Comparison of ENCODE assay signal across 8 mouse cellular contexts in the genomic region with DNA sequence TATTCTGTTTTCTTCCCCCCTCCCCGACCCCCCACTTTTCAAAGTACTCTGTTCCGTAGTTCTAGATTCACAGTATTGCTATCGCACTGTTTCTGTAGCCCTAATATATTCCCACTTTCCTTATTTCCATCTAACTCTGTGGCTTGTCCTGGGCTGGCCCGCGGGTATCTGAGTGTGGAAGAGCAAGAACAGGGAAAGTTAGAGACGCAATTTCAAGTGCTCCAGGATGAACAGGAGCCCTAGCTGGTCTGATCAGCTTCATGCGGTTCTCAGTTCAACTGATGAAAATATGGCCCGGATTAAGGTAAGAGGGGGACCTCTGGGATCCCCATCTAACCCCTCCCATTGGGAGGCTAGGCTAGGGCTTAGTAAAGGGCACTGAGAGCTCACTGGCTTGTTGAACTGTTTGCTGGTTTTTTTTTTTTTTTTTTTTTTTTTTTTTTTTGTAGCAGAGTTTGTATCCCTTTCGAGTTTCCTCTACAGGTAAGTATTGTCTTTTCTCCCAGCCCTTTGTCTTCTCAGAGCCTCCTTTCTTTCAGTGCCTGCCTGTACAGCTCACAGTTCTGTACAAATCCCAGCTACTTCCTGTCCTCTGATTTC. TPM values are rescaled to one million over a fixed set of nuclear protein-coding genes. Genes with fewer than 3 reads are reported as not detected.
DNase-seq lines count a peak whose midpoint lies in the region; ATAC-seq and TF ChIP-seq lines count a peak whose summit lies in the region.

No protein-coding gene starts in this region.

- H3K27me3 ChIP-seq in thymus, adult 2 months (ENCODE audit: control insufficient read depth, insufficient read depth, low read length): no peaks in the 10 kb centered on the region
- H3K27me3 ChIP-seq in limb, embryonic 11.5 days (ENCODE audit: control insufficient read depth, insufficient read depth, low read length): no peaks in the 10 kb centered on the region
- no peaks in the 10 kb centered on the region for H3K27me3 ChIP-seq in neural tube, embryonic 14.5 days (ENCODE audit: control insufficient read depth, insufficient read depth, low read length)

- H3K4me1 ChIP-seq in thymus, adult 2 months (replicated peaks; ENCODE audit: control insufficient read depth, insufficient read depth, low read length): 0 out of 2 replicates have a peak, but pooled peaks cover 5% of the 10 kb centered on the region
- H3K4me1 ChIP-seq in limb, embryonic 11.5 days (ENCODE audit: control insufficient read depth, insufficient read depth, low read length): peaks cover 4% of the 10 kb centered on the region; the same call in 1 of the 2 replicates
- H3K4me1 ChIP-seq in neural tube, embryonic 14.5 days (ENCODE audit: control insufficient read depth, insufficient read depth, low read length): peaks cover 7% of the 10 kb centered on the region; the same call in 1 of the 2 replicates

- peak; percentile 11; the same call in 1 of the 2 replicates for ATAC-seq in limb, embryonic 11.5 days (ENCODE audit: insufficient number of reproducible peaks, low FRiP score, low TSS enrichment, low read depth)
- peak; percentile 16; the same call in 1 of the 2 replicates for ATAC-seq in neural tube, embryonic 14.5 days (ENCODE audit: low read depth)

- no peaks in the 10 kb centered on the region for H3K36me3 ChIP-seq in thymus, adult 2 months (ENCODE audit: control insufficient read depth, insufficient read depth, low read length)
- H3K36me3 ChIP-seq in limb, embryonic 11.5 days (ENCODE audit: control insufficient read depth, insufficient read depth, low read length): no peaks in the 10 kb centered on the region; the same call in 1 of the 2 replicates
- H3K36me3 ChIP-seq in neural tube, embryonic 14.5 days (ENCODE audit: control insufficient read depth, insufficient read depth, low read length): no peaks in the 10 kb centered on the region

- whole genome bisulfite sequencing in thymus, adult 2 months: 2% methylated on average over 9 of the region's 9 CpGs
- WGBS in limb, embryonic 11.5 days: 4% methylated on average over 9 of the region's 9 CpGs
- 6% methylated on average over 9 of the region's 9 CpGs for WGBS in neural tube, embryonic 14.5 days

- H3K4me2 ChIP-seq in limb, embryonic 11.5 days (ENCODE audit: low read depth, severe bottlenecking): peak overlapping the region; percentile 65
- H3K4me2 ChIP-seq in neural tube, embryonic 14.5 days (ENCODE audit: low read depth, low read length): peak overlapping the region; percentile 73

- no peak overlapping the region for H3K27ac ChIP-seq in thymus, adult 2 months (ENCODE audit: control insufficient read depth, insufficient read depth, low read length)
- H3K27ac ChIP-seq in limb, embryonic 11.5 days (replicated peaks; ENCODE audit: low read depth, low read length): no peak overlapping the region
- no peak overlapping the region for H3K27ac ChIP-seq in neural tube, embryonic 14.5 days (ENCODE audit: low read depth, low read length)

- no peak for TF ChIP-seq CTCF in thymus, adult 2 months (IDR thresholded peaks at IDR 0.05; ENCODE audit: borderline replicate concordance, control insufficient read depth, extremely low read depth, insufficient read depth, low read length, poor library complexity)

- peak overlapping the region; percentile 58; the same call in 1 of the 2 replicates for H3K9ac ChIP-seq in limb, embryonic 11.5 days (ENCODE audit: low read length)
- peak overlapping the region; percentile 34; the same call in 1 of the 2 replicates for H3K9ac ChIP-seq in neural tube, embryonic 14.5 days (replicated peaks; ENCODE audit: low read depth, low read length)

- H3K9me3 ChIP-seq in limb, embryonic 11.5 days (ENCODE audit: control insufficient read depth, low read length): no peaks in the 10 kb centered on the region
- no peaks in the 10 kb centered on the region for H3K9me3 ChIP-seq in neural tube, embryonic 14.5 days (ENCODE audit: control insufficient read depth, low read length)

- no peak for TF ChIP-seq POLR2A in thymus, adult 2 months (IDR thresholded peaks at IDR 0.05; ENCODE audit: control insufficient read depth, extremely low read depth, insufficient read depth, low read length, poor library complexity)

- H3K4me3 ChIP-seq in thymus, adult 2 months (ENCODE audit: control insufficient read depth, insufficient read depth, low read length): peak overlapping the region; percentile 36
- peak overlapping the region; percentile 37 for H3K4me3 ChIP-seq in limb, embryonic 11.5 days (ENCODE audit: low read depth, low read length)
- peak overlapping the region; percentile 47 for H3K4me3 ChIP-seq in neural tube, embryonic 14.5 days (ENCODE audit: low read depth, low read length)

- peak; percentile 48 for DNase-seq in cerebellum, adult 9-11 months
- DNase-seq in cerebellum, postnatal 25 days: no peak
- peak; percentile 12 for DNase-seq in thymus, adult 2 months
- no peak for DNase-seq in thymus, postnatal 25 days
- peak; percentile 27 for DNase-seq in limb, embryonic 11.5 days (ENCODE audit: low spot score)
- DNase-seq in urinary bladder, postnatal 14 days (ENCODE audit: low spot score): no peak
- DNase-seq in adrenal gland, postnatal 4 days (ENCODE audit: low spot score in 2 of 2): no peak

RNA-seq across cellular contexts. Expression of a gene that starts 0.6 kb away (rescaled TPM):
- polyA plus RNA-seq in thymus, adult 2 months (2012; rRNA removed): 46.0 and 48.2 TPM in 2 replicates
- 34.4 and 36.4 TPM in 2 replicates for polyA plus RNA-seq in limb, embryonic 11.5 days (2014; fragmentation: Nextera tagmentation; extraction: Ambion mirVana)
- polyA plus RNA-seq in neural tube, embryonic 14.5 days (2014; fragmentation: Nextera tagmentation; extraction: Ambion mirVana): 8.4 and 9.0 TPM in 2 replicates
- 10 to 100 TPM; 22.3 to 22.6 TPM for total RNA-seq in adrenal gland, postnatal 4 days (2021)

RNA-seq across cellular contexts. Expression of a gene that starts 0.7 kb away (rescaled TPM):
- polyA plus RNA-seq in thymus, adult 2 months (2012; rRNA removed): 10.5 and 10.8 TPM in 2 replicates
- 24.0 and 27.7 TPM in 2 replicates for polyA plus RNA-seq in limb, embryonic 11.5 days (2014; fragmentation: Nextera tagmentation; extraction: Ambion mirVana)
- 16.1 and 18.6 TPM in 2 replicates for polyA plus RNA-seq in neural tube, embryonic 14.5 days (2014; fragmentation: Nextera tagmentation; extraction: Ambion mirVana)
- 10 to 100 TPM; 26.7 to 27.1 TPM for total RNA-seq in adrenal gland, postnatal 4 days (2021)

RNA-seq across cellular contexts. Expression of a gene that starts 11.9 kb away (rescaled TPM):
- 4.4 and 5.0 TPM in 2 replicates for polyA plus RNA-seq in thymus, adult 2 months (2012; rRNA removed)
- polyA plus RNA-seq in limb, embryonic 11.5 days (2014; fragmentation: Nextera tagmentation; extraction: Ambion mirVana): 12.3 and 12.5 TPM in 2 replicates
- 2.8 and 3.7 TPM in 2 replicates for polyA plus RNA-seq in neural tube, embryonic 14.5 days (2014; fragmentation: Nextera tagmentation; extraction: Ambion mirVana)
- 1 to 10 TPM; 7.0 to 7.4 TPM for total RNA-seq in adrenal gland, postnatal 4 days (2021)

RNA-seq across cellular contexts. Expression of a gene that starts 23.5 kb away (rescaled TPM):
- 61.8 and 99.5 TPM in 2 replicates for polyA plus RNA-seq in thymus, adult 2 months (2012; rRNA removed)
- 1,258 and 1,286 TPM in 2 replicates for polyA plus RNA-seq in limb, embryonic 11.5 days (2014; fragmentation: Nextera tagmentation; extraction: Ambion mirVana)
- 311 and 387 TPM in 2 replicates for polyA plus RNA-seq in neural tube, embryonic 14.5 days (2014; fragmentation: Nextera tagmentation; extraction: Ambion mirVana)
- total RNA-seq in adrenal gland, postnatal 4 days (2021): 100 to 1,000 TPM; 471 to 527 TPM

RNA-seq across cellular contexts. Expression of a gene that starts 57.4 kb away (rescaled TPM):
- polyA plus RNA-seq in thymus, adult 2 months (2012; rRNA removed): 490 and 565 TPM in 2 replicates
- 677 and 736 TPM in 2 replicates for polyA plus RNA-seq in limb, embryonic 11.5 days (2014; fragmentation: Nextera tagmentation; extraction: Ambion mirVana)
- polyA plus RNA-seq in neural tube, embryonic 14.5 days (2014; fragmentation: Nextera tagmentation; extraction: Ambion mirVana): 710 and 714 TPM in 2 replicates
- 100 to 1,000 TPM; 756 to 759 TPM for total RNA-seq in adrenal gland, postnatal 4 days (2021)

Comparison
In these comparisons a context has a peak if more than half of its experiments do, and no peak if none do; other contexts are left out.
1. DNase-seq: peak in cerebellum, adult 9-11 months (single experiment), thymus, adult 2 months (single experiment) and limb, embryonic 11.5 days (single experiment); none in cerebellum, postnatal 25 days (0 of 2), thymus, postnatal 25 days (single experiment), urinary bladder, postnatal 14 days (single experiment) and adrenal gland, postnatal 4 days (0 of 2).
2. Peak in every context shown above with its lines, with median percentiles within 50 percentile points of each other: H3K4me3 ChIP-seq.